ENCODE assay signal across 22 mouse cellular contexts in the genomic region with DNA sequence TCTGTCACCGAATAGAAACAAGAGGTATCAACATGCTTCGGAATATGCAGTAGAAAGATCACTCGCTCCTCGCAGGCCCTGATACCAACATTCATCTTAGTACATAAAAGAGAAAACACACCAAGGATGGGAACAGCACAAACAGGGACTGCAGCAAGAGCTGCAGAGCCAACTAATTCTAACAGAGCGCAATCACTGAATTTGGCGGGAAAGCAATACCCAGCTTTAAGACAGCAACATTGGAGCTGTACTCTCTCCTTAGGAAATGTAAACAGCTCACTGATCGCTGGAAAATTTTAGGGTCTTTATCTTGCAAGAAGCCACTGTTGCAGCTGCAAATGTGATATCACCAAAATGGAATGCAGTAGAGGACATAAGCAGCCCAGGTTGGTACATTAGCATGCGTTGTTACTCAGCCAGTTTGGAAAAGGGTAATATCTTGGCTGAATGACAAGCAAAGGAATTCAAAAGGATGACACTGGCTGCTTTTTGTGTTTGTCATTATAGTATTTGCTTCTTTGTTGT.
DNase-seq lines count a peak whose midpoint lies in the region; ATAC-seq lines count a peak whose summit lies in the region.
"Had no signal": no experiment of that assay in that cellular context is flagged by ENCODE, and none has a peak within 500 bp of the region (broad histone marks: within the 10 kb centered on the region; RNA-seq: fewer than 3 reads in every experiment).

No protein-coding gene starts in this region.

- no peaks in the 10 kb centered on the region for H3K36me3 ChIP-seq in hindbrain, embryonic 15.5 days
- no peaks in the 10 kb centered on the region for H3K36me3 ChIP-seq in hindbrain, embryonic 12.5 days
- H3K36me3 ChIP-seq in neural tube, embryonic 12.5 days = no peaks in the 10 kb centered on the region
- H3K36me3 ChIP-seq in midbrain, embryonic 15.5 days (replicated peaks) = no peaks in the 10 kb centered on the region
- H3K36me3 ChIP-seq in heart, embryonic 11.5 days (ENCODE audit: control insufficient read depth, insufficient read depth, low read length) = no peaks in the 10 kb centered on the region
- H3K36me3 ChIP-seq: heart, embryonic 10.5 days; stomach, embryonic 15.5 days had no signal

- H3K4me2 ChIP-seq in hindbrain, embryonic 15.5 days = 0 out of 2 replicates have a peak overlapping the region, but pooled peaks have one; percentile 11
- H3K4me2 ChIP-seq in hindbrain, embryonic 12.5 days (replicated peaks) = no peak overlapping the region
- H3K4me2 ChIP-seq in neural tube, embryonic 12.5 days (replicated peaks) = no peak overlapping the region
- H3K4me2 ChIP-seq in midbrain, embryonic 15.5 days = no peak overlapping the region
- no peak overlapping the region for H3K4me2 ChIP-seq in heart, embryonic 11.5 days
- H3K4me2 ChIP-seq: stomach, embryonic 15.5 days had no signal

- H3K9me3 ChIP-seq in hindbrain, embryonic 15.5 days = no peaks in the 10 kb centered on the region
- H3K9me3 ChIP-seq in hindbrain, embryonic 12.5 days (replicated peaks) = no peaks in the 10 kb centered on the region
- H3K9me3 ChIP-seq in neural tube, embryonic 12.5 days = no peaks in the 10 kb centered on the region
- H3K9me3 ChIP-seq in midbrain, embryonic 15.5 days = no peaks in the 10 kb centered on the region
- H3K9me3 ChIP-seq in heart, embryonic 11.5 days (replicated peaks; ENCODE audit: control insufficient read depth, low read length) = no peaks in the 10 kb centered on the region
- H3K9me3 ChIP-seq: heart, embryonic 10.5 days; stomach, embryonic 15.5 days had no signal

- H3K4me3 ChIP-seq in hindbrain, embryonic 15.5 days = no peak overlapping the region
- no peak overlapping the region for H3K4me3 ChIP-seq in hindbrain, embryonic 12.5 days
- H3K4me3 ChIP-seq in neural tube, embryonic 12.5 days = no peak overlapping the region
- H3K4me3 ChIP-seq in midbrain, embryonic 15.5 days = no peak overlapping the region
- no peak overlapping the region for H3K4me3 ChIP-seq in heart, embryonic 11.5 days (ENCODE audit: low read depth, low read length)
- H3K4me3 ChIP-seq: gastrocnemius, adult 2 months; heart, embryonic 10.5 days; left cerebral cortex, adult 2 months; stomach, embryonic 15.5 days had no signal

- no peaks in the 10 kb centered on the region for H3K27me3 ChIP-seq in hindbrain, embryonic 15.5 days
- no peaks in the 10 kb centered on the region for H3K27me3 ChIP-seq in hindbrain, embryonic 12.5 days
- H3K27me3 ChIP-seq in neural tube, embryonic 12.5 days (replicated peaks) = no peaks in the 10 kb centered on the region
- no peaks in the 10 kb centered on the region for H3K27me3 ChIP-seq in midbrain, embryonic 15.5 days (replicated peaks)
- H3K27me3 ChIP-seq in heart, embryonic 11.5 days (ENCODE audit: control insufficient read depth, insufficient read depth, low read length) = no peaks in the 10 kb centered on the region
- H3K27me3 ChIP-seq: stomach, embryonic 15.5 days had no signal

- peaks cover 32% of the 10 kb centered on the region for H3K4me1 ChIP-seq in hindbrain, embryonic 15.5 days (replicated peaks)
- H3K4me1 ChIP-seq in hindbrain, embryonic 12.5 days = peaks cover 7% of the 10 kb centered on the region
- H3K4me1 ChIP-seq in neural tube, embryonic 12.5 days = peaks cover 3% of the 10 kb centered on the region; the same call in 1 of the 2 replicates
- peaks cover 16% of the 10 kb centered on the region for H3K4me1 ChIP-seq in midbrain, embryonic 15.5 days
- peaks cover 5% of the 10 kb centered on the region; the same call in 1 of the 2 replicates for H3K4me1 ChIP-seq in heart, embryonic 11.5 days (ENCODE audit: control insufficient read depth, insufficient read depth, low read length)
- H3K4me1 ChIP-seq: heart, embryonic 10.5 days; stomach, embryonic 15.5 days had no signal

- 63% methylated on average over 8 of the region's 8 CpGs for WGBS in hindbrain, embryonic 15.5 days
- WGBS in hindbrain, embryonic 12.5 days = 77% methylated on average over 8 of the region's 8 CpGs
- 80% methylated on average over 8 of the region's 8 CpGs for WGBS in neural tube, embryonic 12.5 days
- WGBS in midbrain, embryonic 15.5 days = 52% methylated on average over 8 of the region's 8 CpGs
- WGBS in heart, embryonic 11.5 days (ENCODE audit: insufficient replicate concordance) = 53% methylated on average over 8 of the region's 8 CpGs

- no peak for DNase-seq in neural tube, embryonic 10.5 days (ENCODE audit: extremely low spot score, low spot score)
- DNase-seq in embryo, embryonic 10 days (ENCODE audit: low spot score) = no peak
- DNase-seq: adrenal gland, adult 2 months; cerebellum, adult 9-11 months; embryo, embryonic 11 days; gastrocnemius, adult 2 months; heart, postnatal 10 days; kidney, adult 18-20 months; left cerebral cortex, postnatal 4 days; liver; lung, postnatal 14 days; retina, postnatal 1 day; thymus, adult 18-20 months had no signal

- peak; percentile 34; the same call in 1 of the 2 replicates for ATAC-seq in hindbrain, embryonic 15.5 days (ENCODE audit: low FRiP score, low read depth)
- no peak for ATAC-seq in hindbrain, embryonic 12.5 days (ENCODE audit: low FRiP score)
- 0 out of 2 replicates have a peak, but pooled peaks have one; percentile 32 for ATAC-seq in neural tube, embryonic 12.5 days (ENCODE audit: low FRiP score, low read depth)
- peak; percentile 64 for ATAC-seq in midbrain, embryonic 15.5 days (replicated peaks)
- ATAC-seq in heart, embryonic 11.5 days (replicated peaks; ENCODE audit: insufficient number of reproducible peaks, low FRiP score, low TSS enrichment) = no peak

- H3K27ac ChIP-seq in hindbrain, embryonic 15.5 days (replicated peaks) = peak overlapping the region; percentile 68
- no peak overlapping the region for H3K27ac ChIP-seq in hindbrain, embryonic 12.5 days
- H3K27ac ChIP-seq in neural tube, embryonic 12.5 days = no peak overlapping the region
- H3K27ac ChIP-seq in midbrain, embryonic 15.5 days = peak overlapping the region; percentile 74
- no peak overlapping the region for H3K27ac ChIP-seq in heart, embryonic 11.5 days (ENCODE audit: low read depth, low read length)
- H3K27ac ChIP-seq: gastrocnemius, adult 2 months; heart, embryonic 10.5 days; kidney, postnatal 0 days; stomach, embryonic 15.5 days had no signal

- 0 out of 2 replicates have a peak overlapping the region, but pooled peaks have one; percentile 4 for H3K9ac ChIP-seq in hindbrain, embryonic 15.5 days
- H3K9ac ChIP-seq in hindbrain, embryonic 12.5 days = no peak overlapping the region
- no peak overlapping the region for H3K9ac ChIP-seq in neural tube, embryonic 12.5 days
- no peak overlapping the region for H3K9ac ChIP-seq in midbrain, embryonic 15.5 days
- H3K9ac ChIP-seq in heart, embryonic 11.5 days (ENCODE audit: low read depth, low read length) = no peak overlapping the region
- H3K9ac ChIP-seq: stomach, embryonic 15.5 days had no signal

Comparison
In these comparisons a context has a peak if more than half of its experiments do, and no peak if none do; other contexts are left out.
1. ATAC-seq: peak in hindbrain, embryonic 15.5 days (single experiment), neural tube, embryonic 12.5 days (single experiment) and midbrain, embryonic 15.5 days (single experiment); none in hindbrain, embryonic 12.5 days (single experiment) and heart, embryonic 11.5 days (single experiment).
2. H3K27ac ChIP-seq: peak in hindbrain, embryonic 15.5 days (single experiment) and midbrain, embryonic 15.5 days (single experiment); none in hindbrain, embryonic 12.5 days (single experiment), neural tube, embryonic 12.5 days (single experiment) and heart, embryonic 11.5 days (single experiment).